In the genomic region with DNA sequence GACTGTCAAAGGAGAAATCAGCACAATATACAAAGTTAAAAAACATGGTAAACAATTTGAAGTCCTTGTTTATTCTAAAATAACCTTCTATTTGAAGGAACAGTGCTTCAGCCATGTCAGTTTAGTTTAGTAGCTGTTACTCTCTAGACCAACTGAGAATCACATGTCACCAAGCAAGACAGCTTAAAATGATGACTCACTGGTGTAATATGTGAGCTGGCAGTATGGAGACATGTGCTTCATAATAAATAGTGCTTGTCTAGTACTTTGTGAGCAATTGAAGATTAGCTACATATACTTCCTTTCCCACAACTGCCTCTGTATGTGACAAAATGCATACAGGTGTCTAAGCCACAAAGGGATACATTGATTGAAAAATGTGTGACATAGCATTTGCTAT, we compare ENCODE assay signal across 15 mouse cellular contexts.
"Had no signal": no experiment of that assay in that cellular context is flagged by ENCODE, and none has a peak within 500 bp of the region (broad histone marks: within the 10 kb centered on the region; RNA-seq: fewer than 3 reads in every experiment).

No protein-coding gene starts in this region.

- H3K4me3 ChIP-seq: left cerebral cortex, adult 2 months; liver, embryonic 13.5 days; lung, embryonic 15.5 days; midbrain, embryonic 15.5 days; neural tube, embryonic 13.5 days; stomach, embryonic 15.5 days had no signal

- H3K4me2 ChIP-seq: liver, embryonic 13.5 days; lung, embryonic 15.5 days; midbrain, embryonic 11.5 days; midbrain, embryonic 15.5 days; neural tube, embryonic 13.5 days; stomach, embryonic 15.5 days had no signal

- H3K9ac ChIP-seq: liver, embryonic 13.5 days; lung, embryonic 15.5 days; midbrain, embryonic 15.5 days; neural tube, embryonic 13.5 days; stomach, embryonic 15.5 days had no signal

- H3K27me3 ChIP-seq: liver, embryonic 13.5 days; lung, embryonic 15.5 days; midbrain, embryonic 15.5 days; neural tube, embryonic 13.5 days; stomach, embryonic 15.5 days had no signal

- DNase-seq: kidney, adult 2 months; kidney, postnatal 25 days; layer of hippocampus, postnatal 36 days; liver, embryonic 13.5 days; retina, postnatal 1 day; right cerebral cortex, postnatal 25 days; spleen, adult 18-20 months; thymus, postnatal 25 days had no signal

- H3K36me3 ChIP-seq: liver, embryonic 13.5 days; lung, embryonic 15.5 days; midbrain, embryonic 15.5 days; neural tube, embryonic 13.5 days; stomach, embryonic 15.5 days had no signal

- H3K4me1 ChIP-seq: liver, embryonic 13.5 days; lung, embryonic 15.5 days; midbrain, embryonic 15.5 days; neural tube, embryonic 13.5 days; stomach, embryonic 15.5 days had no signal

- H3K9me3 ChIP-seq: liver, embryonic 13.5 days; lung, embryonic 15.5 days; midbrain, embryonic 15.5 days; neural tube, embryonic 13.5 days; stomach, embryonic 15.5 days had no signal

- H3K27ac ChIP-seq: kidney, postnatal 0 days; left cerebral cortex, adult 2 months; liver, embryonic 13.5 days; lung, embryonic 15.5 days; midbrain, embryonic 15.5 days; neural tube, embryonic 13.5 days; stomach, embryonic 15.5 days had no signal

- ATAC-seq: midbrain, embryonic 15.5 days had no signal
